Mouse (Mus musculus): ENCODE results near the gene C2cd2l. TPM values are rescaled to one million over a fixed set of nuclear protein-coding genes. Genes with fewer than 3 reads are reported as not detected.
A peak's percentile ranks its signal among the peaks of the same experiment; 100 is the strongest.
"Not testable (repeated sequence)": the region's sequence is repeated elsewhere in the genome, so short reads cannot be mapped to it uniquely, and the experiment has no call there.

The C2cd2l gene
- polyA plus RNA-seq, 1 experiment from 2014 or later: 7.9 TPM

DNA sequence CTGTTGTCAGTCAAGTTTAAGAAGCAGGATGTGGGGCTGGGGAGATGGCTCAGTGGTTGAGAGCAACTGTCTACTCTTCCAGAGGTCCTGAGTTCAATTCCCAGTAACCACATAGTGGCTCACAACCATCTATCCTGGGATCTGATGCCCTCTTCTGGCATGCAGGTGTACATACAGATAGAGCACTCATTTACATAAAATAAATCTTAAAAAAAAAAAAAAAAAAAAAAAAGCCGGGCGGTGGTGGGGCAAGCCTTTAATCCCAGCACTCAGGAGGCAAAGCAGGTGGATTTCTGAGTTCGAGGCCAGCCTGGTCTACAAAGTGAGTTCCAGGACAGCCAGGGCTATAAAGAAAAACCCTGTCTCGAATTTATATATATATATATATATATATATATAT lies 3.6 kb upstream of the C2cd2l start:
- WGBS: 72% methylated on average over 4 of the region's 4 CpGs
- not testable (repeated sequence) for H3K36me3 ChIP-seq; H3K4me3 ChIP-seq (replicated peaks)

DNA sequence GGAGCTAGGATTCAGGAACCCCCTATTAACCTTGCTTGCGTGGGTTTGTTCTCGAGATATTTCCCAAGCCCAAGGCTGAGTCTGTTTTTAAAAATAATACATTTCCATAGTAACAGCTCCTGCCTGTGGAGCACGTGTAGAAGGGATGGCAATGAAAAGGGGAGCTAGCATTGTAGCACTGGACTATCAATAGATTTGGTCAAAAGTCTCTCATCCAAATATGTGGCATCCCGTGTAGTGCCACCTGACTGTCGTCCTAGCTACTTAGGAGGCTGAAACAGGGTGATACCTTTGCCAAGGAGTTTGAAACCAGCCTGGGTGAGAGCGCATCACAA lies 681 bp upstream of the C2cd2l start:
- ATAC-seq (ENCODE audit: insufficient read depth, low FRiP score, low read depth): no peak
- Histone ChIP-seq H3K36me3 (peaks cover 3% of the 10 kb centered on the region), H3K9me3 (no peaks in the 10 kb centered on the region), H3K27me3 (replicated peaks) (no peaks in the 10 kb centered on the region), H3K4me1 (peaks cover 32% of the 10 kb centered on the region), H3K4me3 (replicated peaks) (peak overlapping the region; percentile 98), H3K4me2 (peak overlapping the region; percentile 88), H3K9ac (peak overlapping the region; percentile 25; the same call in 1 of the 2 replicates), H3K27ac (peak overlapping the region; percentile 76)
- 15% methylated on average over 6 of the region's 6 CpGs for WGBS

More for the DNA sequence above, 3.6 kb upstream of the C2cd2l start:
- peaks cover 30% of the 10 kb centered on the region for H3K4me1 ChIP-seq
- ATAC-seq (ENCODE audit: insufficient read depth, low FRiP score, low read depth); H3K9ac ChIP-seq; H3K9me3 ChIP-seq; H3K27me3 ChIP-seq (replicated peaks); H3K4me2 ChIP-seq; H3K27ac ChIP-seq: not testable (repeated sequence)

DNA sequence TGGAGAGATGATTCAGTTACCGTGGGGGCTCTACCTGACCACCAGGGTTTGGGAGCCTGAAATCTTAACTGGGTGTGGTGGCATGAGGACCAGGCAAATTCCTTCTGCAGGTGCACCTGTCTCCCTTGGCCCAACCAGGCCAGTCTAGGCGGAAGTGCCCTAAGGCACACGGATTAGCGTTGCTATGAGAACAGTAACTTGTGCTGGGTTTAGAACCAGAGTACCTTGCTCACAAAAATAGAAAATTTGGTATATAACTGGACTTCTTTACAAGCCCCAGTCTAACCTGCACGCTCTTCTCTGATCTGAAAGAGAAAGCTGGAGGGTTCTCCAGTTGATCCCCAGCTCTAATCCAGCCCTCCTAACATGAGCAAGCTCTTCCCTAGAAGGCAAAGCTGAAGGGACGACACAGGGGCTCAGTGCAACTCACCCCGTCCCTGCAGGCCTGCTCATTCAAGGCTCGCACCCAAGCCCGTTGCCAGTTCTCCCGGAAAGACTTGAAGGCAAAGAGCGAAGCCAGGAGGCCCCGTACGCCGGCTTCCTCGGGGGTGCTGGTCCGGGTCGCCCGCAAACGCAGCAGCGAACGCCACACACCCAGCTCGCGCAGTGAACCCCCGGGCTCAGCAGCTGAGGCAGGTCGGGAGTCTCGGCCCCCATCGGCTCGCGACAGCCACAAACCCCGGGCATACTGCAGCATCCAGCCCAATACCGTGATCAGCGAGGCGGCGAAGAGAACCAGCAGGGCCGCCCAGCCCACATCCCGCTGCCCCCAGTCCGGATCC lies 789 bp downstream of the C2cd2l start:
- WGBS: 3% methylated on average over 37 of the region's 37 CpGs

DNA sequence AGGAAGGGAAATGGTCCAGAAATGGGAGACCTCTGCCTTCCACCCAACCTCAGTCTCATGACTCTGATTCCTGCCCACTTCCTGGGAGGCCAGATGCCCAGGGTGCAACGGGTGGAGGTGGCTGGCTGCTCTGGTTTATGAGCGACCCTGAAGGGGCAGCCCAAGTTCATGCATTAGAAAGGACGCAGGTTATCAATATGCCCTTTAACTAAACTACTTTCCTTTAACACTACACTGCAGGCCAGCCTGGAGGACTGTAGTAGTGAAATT lies 1.3 kb downstream of the C2cd2l start:
- peak overlapping the region; percentile 98 for H3K4me3 ChIP-seq (replicated peaks)
- H3K27ac ChIP-seq: 0 out of 2 replicates have a peak overlapping the region, but pooled peaks have one; percentile 3
- H3K9me3 ChIP-seq: no peaks in the 10 kb centered on the region
- 27% methylated on average over 3 of the region's 3 CpGs for WGBS
- no peak for ATAC-seq (ENCODE audit: insufficient read depth, low FRiP score, low read depth)
- peak overlapping the region; percentile 88 for H3K4me2 ChIP-seq
- no peak overlapping the region for H3K9ac ChIP-seq
- H3K36me3 ChIP-seq: peaks cover 14% of the 10 kb centered on the region
- peaks cover 30% of the 10 kb centered on the region for H3K4me1 ChIP-seq
- H3K27me3 ChIP-seq (replicated peaks): no peaks in the 10 kb centered on the region

More for the DNA sequence above, 789 bp downstream of the C2cd2l start:
- peak overlapping the region; percentile 88 for H3K4me2 ChIP-seq
- peak overlapping the region; percentile 64 for H3K27ac ChIP-seq
- peak overlapping the region; percentile 81 for H3K9ac ChIP-seq
- no peaks in the 10 kb centered on the region for H3K9me3 ChIP-seq
- H3K4me3 ChIP-seq (replicated peaks): peak overlapping the region; percentile 98
- peaks cover 11% of the 10 kb centered on the region for H3K36me3 ChIP-seq
- ATAC-seq (ENCODE audit: insufficient read depth, low FRiP score, low read depth): 0 out of 2 replicates have a peak, but pooled peaks have one; percentile 0
- peaks cover 30% of the 10 kb centered on the region for H3K4me1 ChIP-seq
- H3K27me3 ChIP-seq (replicated peaks): no peaks in the 10 kb centered on the region

DNA sequence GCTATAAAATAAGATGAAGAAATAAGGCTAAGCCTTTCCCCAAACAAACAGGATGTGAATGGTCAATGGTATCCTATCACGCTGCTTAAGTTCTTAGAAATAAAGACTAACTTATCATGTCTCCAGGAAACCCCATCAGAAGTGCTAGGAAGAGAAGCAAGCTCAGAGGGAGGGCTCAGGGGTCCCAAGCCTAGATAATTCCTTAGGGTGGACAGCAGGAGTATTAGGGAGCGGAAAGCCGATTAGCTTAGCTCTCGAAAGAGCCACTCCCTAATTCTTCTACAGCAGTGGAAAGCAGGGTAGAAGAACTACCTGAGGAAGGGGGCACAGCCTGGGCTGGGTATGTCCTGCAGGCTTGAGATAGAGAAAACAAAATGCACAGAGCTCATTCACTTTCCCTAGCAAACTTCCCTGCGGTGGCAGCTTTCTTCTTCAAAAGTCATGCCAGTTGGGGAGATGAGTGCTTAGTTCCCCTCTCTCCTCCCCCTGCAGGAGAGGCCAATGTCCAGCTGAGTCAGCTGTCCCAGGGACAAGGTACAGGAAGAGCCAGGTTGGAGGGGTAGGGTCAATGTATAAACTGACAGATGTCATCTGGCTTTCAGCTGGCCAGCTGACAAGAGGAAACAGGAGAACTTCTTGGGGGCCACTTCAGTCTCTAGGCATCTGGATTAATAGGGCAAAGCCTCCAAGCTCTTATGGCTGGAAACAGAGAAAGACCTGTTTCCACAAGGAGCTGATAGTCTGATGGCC lies 1.8 kb downstream of the C2cd2l start:
- H3K4me3 ChIP-seq (replicated peaks): peak overlapping the region; percentile 98
- peaks cover 18% of the 10 kb centered on the region for H3K36me3 ChIP-seq
- no peak overlapping the region for H3K9ac ChIP-seq
- 54% methylated on average over 5 of the region's 5 CpGs for WGBS
- no peak for ATAC-seq (ENCODE audit: insufficient read depth, low FRiP score, low read depth)
- no peaks in the 10 kb centered on the region for H3K27me3 ChIP-seq (replicated peaks)
- H3K9me3 ChIP-seq: no peaks in the 10 kb centered on the region
- 0 out of 2 replicates have a peak overlapping the region, but pooled peaks have one; percentile 3 for H3K27ac ChIP-seq
- peaks cover 30% of the 10 kb centered on the region for H3K4me1 ChIP-seq
- H3K4me2 ChIP-seq: peak overlapping the region; percentile 88

DNA sequence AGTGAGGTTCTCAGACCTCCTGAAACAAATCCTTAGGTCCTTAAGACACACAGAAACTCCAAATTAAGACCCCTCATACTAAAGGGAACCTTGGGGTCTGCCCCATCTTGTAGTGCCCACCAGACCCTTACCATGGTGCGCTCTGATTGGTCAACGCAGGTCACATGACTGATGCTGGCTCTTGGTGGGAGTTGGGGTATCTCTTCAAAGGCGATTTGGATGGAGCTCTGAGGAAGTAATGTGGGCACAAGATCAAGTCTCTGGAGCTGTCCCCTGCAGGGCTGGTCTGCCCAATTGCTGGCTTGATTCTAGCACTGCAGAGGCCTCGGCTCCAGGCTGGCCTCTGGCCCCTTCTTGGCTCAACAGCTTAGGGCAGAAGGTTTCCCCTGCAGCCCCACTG lies 2.6 kb downstream of the C2cd2l start:
- H3K4me1 ChIP-seq: peaks cover 30% of the 10 kb centered on the region
- peaks cover 26% of the 10 kb centered on the region for H3K36me3 ChIP-seq
- ATAC-seq (ENCODE audit: insufficient read depth, low FRiP score, low read depth): no peak
- 65% methylated on average over 4 of the region's 4 CpGs for WGBS
- no peak overlapping the region for H3K9ac ChIP-seq
- H3K27ac ChIP-seq: no peak overlapping the region
- H3K4me2 ChIP-seq: no peak overlapping the region
- H3K9me3 ChIP-seq: no peaks in the 10 kb centered on the region
- H3K27me3 ChIP-seq (replicated peaks): no peaks in the 10 kb centered on the region
- H3K4me3 ChIP-seq (replicated peaks): no peak overlapping the region

DNA sequence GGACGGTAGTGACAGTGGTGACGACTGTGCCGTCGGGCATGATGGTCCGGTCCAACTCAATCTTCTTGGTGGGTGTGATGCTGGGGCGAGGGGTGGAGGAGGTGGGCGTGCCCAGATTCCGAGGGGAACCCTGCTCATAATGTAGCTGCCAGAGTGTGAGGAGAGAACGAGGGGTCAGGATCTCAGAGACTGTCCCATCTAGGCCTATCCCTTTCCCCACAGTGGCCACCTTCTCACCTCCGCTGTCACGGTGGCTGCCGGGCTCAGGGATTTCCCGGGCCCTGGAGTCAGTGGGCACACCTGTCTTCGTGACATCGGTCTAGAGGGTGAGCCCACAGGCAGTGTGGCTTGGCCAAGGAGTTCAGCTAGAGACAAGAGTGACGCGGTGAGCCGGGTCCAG lies 5.2 kb downstream of the C2cd2l start:
- peaks cover 36% of the 10 kb centered on the region for H3K4me1 ChIP-seq
- ATAC-seq (ENCODE audit: insufficient read depth, low FRiP score, low read depth): no peak
- H3K9me3 ChIP-seq: no peaks in the 10 kb centered on the region
- H3K4me2 ChIP-seq: no peak overlapping the region
- H3K9ac ChIP-seq: no peak overlapping the region
- 90% methylated on average over 18 of the region's 18 CpGs for WGBS
- H3K36me3 ChIP-seq: peaks cover 26% of the 10 kb centered on the region
- H3K27me3 ChIP-seq (replicated peaks): no peaks in the 10 kb centered on the region
- H3K27ac ChIP-seq: no peak overlapping the region
- no peak overlapping the region for H3K4me3 ChIP-seq (replicated peaks)

DNA sequence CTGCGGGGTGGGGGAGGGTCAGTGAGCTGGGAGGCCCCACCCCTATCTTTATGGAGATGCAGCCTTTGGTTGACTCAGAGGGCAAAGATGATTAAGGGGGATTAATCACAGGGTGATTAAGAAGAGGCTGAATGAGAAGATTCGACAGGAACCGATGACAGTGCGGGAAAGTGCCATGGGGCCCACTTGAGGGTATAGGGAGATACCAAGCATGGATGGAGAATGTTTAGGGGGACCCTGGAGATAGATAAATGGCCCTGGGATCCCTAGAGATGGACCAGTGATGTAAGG lies 5.9 kb downstream of the C2cd2l start:
- Histone ChIP-seq H3K4me2 (no peak overlapping the region), H3K36me3 (peaks cover 26% of the 10 kb centered on the region), H3K4me3 (replicated peaks) (no peak overlapping the region), H3K27me3 (replicated peaks) (no peaks in the 10 kb centered on the region), H3K9me3 (no peaks in the 10 kb centered on the region), H3K27ac (no peak overlapping the region), H3K4me1 (peaks cover 32% of the 10 kb centered on the region), H3K9ac (no peak overlapping the region)
- WGBS: 84% methylated on average over 4 of the region's 4 CpGs
- no peak for ATAC-seq (ENCODE audit: insufficient read depth, low FRiP score, low read depth)

DNA sequence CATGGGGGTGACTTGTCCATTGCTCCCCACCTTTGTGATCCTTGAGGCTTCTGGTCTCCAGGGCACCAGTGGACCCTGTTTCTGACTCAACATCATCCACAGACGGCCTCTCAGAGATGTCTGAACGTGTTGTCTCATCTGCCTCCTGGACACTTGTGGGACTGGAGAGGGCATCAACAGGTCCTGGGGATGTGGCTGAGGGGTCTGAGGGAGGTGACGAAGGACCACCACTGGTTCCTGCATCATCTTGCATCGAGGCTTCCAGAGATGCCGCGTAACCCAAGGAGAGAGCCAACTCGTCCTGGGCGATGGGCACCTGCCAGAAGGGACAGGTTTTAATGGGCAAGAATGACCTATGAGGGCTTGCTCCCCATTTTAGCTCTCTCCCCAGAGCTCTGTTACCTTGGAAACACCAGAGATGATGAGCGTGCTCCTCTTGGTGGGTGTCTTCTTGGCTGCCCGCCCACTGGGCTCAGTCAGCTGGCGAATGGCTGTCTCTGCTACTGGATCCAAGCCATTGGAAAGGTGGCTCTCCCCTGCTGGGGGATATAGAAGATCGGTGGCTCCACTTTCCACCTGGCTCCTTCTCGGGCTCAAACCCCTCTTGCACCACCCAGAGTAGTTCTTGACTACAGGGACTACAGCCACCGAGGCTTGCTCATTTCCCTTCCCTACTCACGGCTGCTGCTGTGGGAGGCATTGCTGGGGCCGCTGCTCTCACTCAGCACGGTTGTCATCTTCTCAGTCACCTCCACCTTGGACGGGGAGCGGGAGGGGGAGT lies 6.4 kb downstream of the C2cd2l start:
- Histone ChIP-seq H3K27ac (no peak overlapping the region), H3K4me2 (no peak overlapping the region), H3K4me1 (peaks cover 27% of the 10 kb centered on the region), H3K4me3 (replicated peaks) (no peak overlapping the region), H3K9me3 (no peaks in the 10 kb centered on the region), H3K27me3 (replicated peaks) (no peaks in the 10 kb centered on the region), H3K36me3 (peaks cover 26% of the 10 kb centered on the region), H3K9ac (no peak overlapping the region)
- no peak for ATAC-seq (ENCODE audit: insufficient read depth, low FRiP score, low read depth)
- WGBS: 80% methylated on average over 19 of the region's 19 CpGs

DNA sequence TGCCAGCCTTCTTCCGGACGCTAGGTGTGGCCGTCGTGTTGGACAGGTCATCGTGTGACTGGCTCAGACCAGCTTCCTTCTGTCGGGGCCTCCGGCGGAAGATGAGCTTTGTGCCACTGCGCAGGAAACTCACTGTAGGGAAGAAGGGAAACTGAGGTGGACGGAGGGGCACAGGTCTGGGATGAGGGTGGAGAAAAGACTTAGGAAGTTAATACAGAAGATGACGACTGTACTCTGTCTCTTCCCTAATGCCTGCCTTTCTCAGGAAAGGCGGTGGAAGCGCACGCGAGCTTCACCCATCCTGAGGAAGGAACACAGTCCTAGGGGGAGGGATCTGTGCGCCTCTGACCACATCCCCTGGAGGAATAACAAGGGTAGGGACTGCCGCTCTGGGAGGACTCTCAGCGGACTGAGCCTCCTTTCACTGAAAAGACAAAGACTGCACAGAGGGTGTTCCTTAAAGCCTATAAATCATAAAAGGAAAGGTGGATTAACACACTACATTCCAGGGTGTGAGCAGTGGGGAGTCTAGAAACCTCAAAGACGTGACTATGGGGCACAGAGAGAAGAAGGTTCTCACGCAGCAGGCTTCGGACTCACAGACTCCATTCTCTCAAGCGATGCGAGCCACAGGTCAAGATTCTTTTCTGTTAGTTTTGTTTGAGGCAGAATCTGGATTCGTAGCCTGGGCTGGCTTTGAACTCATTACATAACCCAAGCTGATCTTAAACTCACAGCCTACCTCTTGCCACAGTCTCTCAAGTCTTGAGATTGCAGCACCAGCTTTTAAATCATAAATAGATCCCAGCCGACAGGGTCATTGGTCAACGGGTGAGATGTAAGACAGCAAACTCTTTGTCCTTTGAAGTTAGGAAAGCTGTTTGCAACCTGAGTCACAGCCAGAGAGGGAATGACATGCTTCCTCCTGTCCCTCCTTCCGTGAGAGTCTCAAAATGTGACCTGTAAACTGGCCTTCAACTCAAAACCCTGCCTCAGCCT lies 8.7 kb downstream of the C2cd2l start:
- ATAC-seq (ENCODE audit: insufficient read depth, low FRiP score, low read depth): peak; percentile 59
- peak overlapping the region; percentile 55 for H3K27ac ChIP-seq
- no peaks in the 10 kb centered on the region for H3K27me3 ChIP-seq (replicated peaks)
- H3K4me2 ChIP-seq: peak overlapping the region; percentile 39
- H3K36me3 ChIP-seq: peaks cover 26% of the 10 kb centered on the region
- WGBS: 13% methylated on average over 27 of the region's 27 CpGs
- no peak overlapping the region for H3K9ac ChIP-seq
- peak overlapping the region; percentile 25; the same call in 1 of the 2 replicates for H3K4me3 ChIP-seq (replicated peaks)
- no peaks in the 10 kb centered on the region for H3K9me3 ChIP-seq
- peaks cover 13% of the 10 kb centered on the region for H3K4me1 ChIP-seq

DNA sequence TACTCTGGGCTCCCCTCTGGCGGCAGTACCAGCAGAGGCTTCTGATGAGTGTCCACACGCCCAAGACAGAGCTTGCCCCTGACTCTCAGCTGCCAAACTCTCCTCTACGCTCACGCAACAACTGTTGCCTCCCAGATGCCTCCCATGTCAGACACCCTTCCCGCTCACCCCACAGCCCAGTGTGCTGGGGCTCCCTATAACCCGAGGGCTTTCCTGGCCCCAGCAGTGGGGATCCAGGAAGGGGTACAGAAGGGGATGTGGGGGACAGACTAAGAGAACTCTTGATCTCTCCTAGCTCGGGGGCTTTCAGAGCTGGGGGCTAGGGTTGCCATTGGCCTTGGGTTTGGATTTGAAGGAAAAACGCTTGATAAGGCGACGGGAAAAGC lies 9.3 kb downstream of the C2cd2l start:
- 36% methylated on average over 10 of the region's 10 CpGs for WGBS
- Histone ChIP-seq H3K4me2 (peak overlapping the region; percentile 39), H3K4me1 (peaks cover 13% of the 10 kb centered on the region), H3K4me3 (replicated peaks) (peak overlapping the region; percentile 25; the same call in 1 of the 2 replicates), H3K27me3 (replicated peaks) (no peaks in the 10 kb centered on the region), H3K9ac (no peak overlapping the region), H3K27ac (peak overlapping the region; percentile 55), H3K9me3 (no peaks in the 10 kb centered on the region), H3K36me3 (peaks cover 23% of the 10 kb centered on the region)
- ATAC-seq (ENCODE audit: insufficient read depth, low FRiP score, low read depth): no peak
